Mouse (Mus musculus): ENCODE measurements around the gene Mucl1.
A peak's percentile ranks its signal among the peaks of the same experiment; 100 is the strongest.
"Not testable (repeated sequence)": the region's sequence is repeated elsewhere in the genome, so short reads cannot be mapped to it uniquely, and the experiment has no call there.

Gene Mucl1

GRCm38 (mm10) chr15:103755369-103755768, at the start of gene Mucl1:
Gene Mucl1, minus strand, starts transcription at chr15:103755469.
- DNase-seq (ENCODE audit: low read depth, low spot score): no peak

DNA sequence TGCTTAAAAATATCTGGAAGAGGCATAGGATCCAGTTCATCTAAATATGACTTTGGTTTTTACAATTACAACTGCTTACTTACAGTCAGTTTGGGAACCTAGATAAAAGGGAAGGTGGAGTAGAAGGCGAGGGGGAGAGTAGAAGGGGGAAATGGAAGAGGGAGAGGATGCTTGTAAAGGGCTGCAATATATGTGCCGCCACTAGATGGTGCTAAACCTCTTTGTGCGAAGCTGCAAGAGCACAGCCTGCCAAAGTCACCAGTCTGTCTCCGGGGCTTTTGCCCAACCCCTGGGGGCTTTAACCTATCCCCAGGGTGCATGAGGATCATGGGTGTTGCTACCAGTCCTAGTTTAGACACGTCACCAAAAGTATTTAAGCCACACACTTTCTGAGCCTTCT, 11.6 kb upstream of the Mucl1 start:
- peak; percentile 16 for DNase-seq (ENCODE audit: low read depth, low spot score)

- not testable (repeated sequence) for DNase-seq (ENCODE audit: low read depth, low spot score)
Measured at GRCm38 (mm10) chr15:103716861-103717260, 38.4 kb downstream of the Mucl1 start.
